Mouse (Mus musculus) testis, postnatal 10 days (tissue): ENCODE data around the gene Lrp8.

Experiments
- DNase-seq: peaks from one replicate; pipeline ENCODE4 v3.0.0; 2021; ENCODE audit warnings: low spot score

Gene Lrp8

DNA sequence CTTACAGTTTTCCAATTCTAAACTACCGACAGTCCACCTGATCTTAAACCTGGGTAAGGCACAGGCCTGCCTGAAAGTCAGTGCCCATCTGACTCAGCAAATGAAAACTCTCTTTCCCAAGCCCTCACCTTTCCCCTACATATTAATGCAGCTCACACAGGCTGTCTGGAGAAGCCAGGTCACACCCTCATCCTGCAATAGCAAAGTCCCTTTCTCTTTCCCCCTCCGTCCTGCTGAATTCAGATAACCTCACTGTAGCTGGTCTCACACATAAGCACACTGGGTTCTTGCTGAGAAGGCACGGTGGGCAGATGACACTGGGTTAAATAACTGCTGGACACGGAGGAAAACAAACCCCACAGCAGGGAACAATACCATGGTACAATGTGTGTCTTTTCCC is 119.9 kb downstream of the Lrp8 start:
- DNase-seq: no peak

DNA sequence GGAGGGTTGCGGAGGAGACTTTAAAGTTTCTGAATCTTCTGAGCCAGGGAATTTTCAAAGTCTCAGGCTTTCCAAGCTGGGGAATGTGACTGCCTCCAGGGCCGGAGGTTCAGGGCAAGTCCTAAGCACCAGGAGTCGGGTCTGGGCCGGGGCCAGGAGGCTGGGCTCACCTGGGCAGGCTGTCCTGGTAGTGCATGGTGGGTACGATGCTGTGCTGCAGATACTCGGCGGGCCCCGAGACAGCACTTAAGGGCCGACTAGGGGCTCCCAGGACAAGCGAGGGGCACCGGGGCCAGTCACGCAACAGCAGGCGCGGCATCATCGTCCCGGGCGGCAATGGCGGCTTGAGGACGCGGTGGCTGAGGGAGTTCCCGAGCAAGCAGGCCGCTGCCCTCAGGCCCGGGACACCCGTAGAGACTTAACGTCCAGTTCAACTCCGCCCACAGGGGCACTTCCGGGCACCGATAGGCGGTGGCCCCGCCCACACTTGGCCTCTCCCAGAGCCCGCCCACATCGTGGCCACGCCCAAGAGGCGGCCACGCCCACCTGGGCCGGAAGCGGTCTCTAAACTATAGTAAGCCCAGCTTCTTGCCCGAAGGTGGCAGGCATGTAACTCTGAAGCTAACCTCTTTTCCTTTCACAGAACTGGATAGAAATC is 121.2 kb downstream of the Lrp8 start, which contains the start of gene Cpt2:
Gene Cpt2 (minus strand): TSS at position 466 of the 658 bp plus-strand sequence.
- DNase-seq: peak; percentile 98

DNA sequence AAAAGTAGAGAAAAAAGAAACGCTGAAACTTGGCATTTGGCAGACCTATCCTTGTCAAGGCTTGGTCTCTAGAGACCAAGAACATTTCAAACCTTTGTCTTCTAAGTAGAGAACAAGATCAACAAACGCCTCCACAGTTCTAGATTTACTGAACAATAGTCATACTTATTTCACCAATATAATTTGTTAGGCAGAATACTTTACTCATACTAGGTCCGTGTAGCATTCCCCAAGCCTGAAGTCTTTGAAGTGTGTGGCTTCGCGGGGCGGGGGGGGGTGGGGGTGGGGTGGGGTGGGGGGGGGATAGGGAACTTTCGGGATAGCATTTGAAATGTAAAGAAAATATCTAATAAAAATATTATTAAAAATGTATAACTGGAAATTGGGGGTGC is 121.7 kb downstream of the Lrp8 start:
- no peak for DNase-seq
